Mouse (Mus musculus): ENCODE measurements at regions not wholly inside any gene's neighbourhood (a gene's known extent, or its start where the extent isn't known, plus 50 kb on each side); places are given as distances from the start of the nearest gene placed in this dataset.

DNA sequence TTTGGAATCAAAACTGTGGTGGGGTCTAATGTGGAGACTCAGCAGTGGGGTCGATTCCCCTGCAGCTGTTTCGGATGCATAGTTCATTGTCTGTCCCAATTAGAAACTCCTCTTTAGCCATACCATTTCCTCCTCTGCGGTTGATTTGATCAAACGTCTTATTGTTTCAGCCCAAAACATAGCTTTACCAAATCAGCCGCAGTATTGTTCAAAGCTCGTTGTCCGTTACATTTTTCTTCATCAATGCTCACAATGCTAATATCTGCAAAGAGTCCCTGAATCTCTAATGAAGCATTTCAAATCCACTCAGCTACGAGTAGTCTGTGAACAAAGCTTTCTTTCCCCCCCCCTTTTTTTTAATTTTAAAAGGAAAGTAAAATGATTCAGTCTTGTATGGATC is 816.0 kb downstream of the Slc4a3 start:
- no peak for TF ChIP-seq CHD2 (IDR thresholded peaks at IDR 0.05; ENCODE audit: low read depth, low read length)
- no peak for TF ChIP-seq HCFC1 (IDR thresholded peaks at IDR 0.05; ENCODE audit: borderline replicate concordance, insufficient read depth, low read length)
- TF ChIP-seq ZNF384 (IDR thresholded peaks at IDR 0.05; ENCODE audit: low read depth, low read length) = no peak
- TF ChIP-seq MAFK (IDR thresholded peaks at IDR 0.05; ENCODE audit: insufficient read depth, low read depth, low read length) = no peak
- no peak for TF ChIP-seq ZC3H11A (IDR thresholded peaks at IDR 0.05; ENCODE audit: borderline replicate concordance, low read depth, low read length)
- DNase-seq (ENCODE audit: low read depth, low spot score) = no peak
- Histone ChIP-seq H3K27ac (ENCODE audit: insufficient read depth, low read depth, low read length, poor library complexity, severe bottlenecking) (no peak overlapping the region), H3K36me3 (ENCODE audit: control insufficient read depth, insufficient read depth, low read length, poor library complexity, severe bottlenecking) (no peaks in the 10 kb centered on the region), H3K4me1 (ENCODE audit: control insufficient read depth in 2 of 2, insufficient read depth in 2 of 2, low read length in 2 of 2, poor library complexity in 1 of 2) (no peaks in the 10 kb centered on the region), H3K9ac (ENCODE audit: insufficient read depth, low read depth, low read length, poor library complexity, severe bottlenecking) (no peak overlapping the region), H3K9me3 (ENCODE audit: control insufficient read depth, insufficient read depth, low read depth, low read length) (no peaks in the 10 kb centered on the region), H3K4me3 (ENCODE audit: insufficient read depth in 1 of 2, low read depth in 1 of 2, low read length in 2 of 2, poor library complexity in 1 of 2, severe bottlenecking in 1 of 2) (no peak overlapping the region)
- in situ Hi-C loops (cut with MboI; ENCODE audit: low sequenced_read_pairs in 2 of 2, unreplicated experiment in 2 of 2) = no loop called here

DNA sequence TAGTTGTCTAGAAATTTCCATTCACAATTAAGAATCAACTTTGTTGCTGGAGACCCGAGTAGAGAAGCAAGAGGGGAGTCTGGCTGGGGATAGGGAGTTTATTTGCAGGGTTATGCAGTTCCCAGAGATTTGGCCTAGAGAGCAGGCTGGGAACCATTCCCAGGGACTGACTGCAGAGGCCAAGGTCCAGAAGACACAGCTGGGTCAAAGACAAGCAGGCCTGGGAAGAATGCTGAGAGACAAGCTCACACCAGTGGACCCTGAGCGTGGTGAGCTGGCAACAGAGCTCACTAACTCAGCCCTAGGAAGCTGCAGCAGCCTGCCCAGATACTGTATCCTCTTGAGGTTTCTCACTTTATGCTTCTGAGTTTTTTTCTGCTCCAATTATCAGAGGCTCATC is 827.9 kb downstream of the Slc4a3 start:
- H3K36me3 ChIP-seq (ENCODE audit: control insufficient read depth, insufficient read depth, low read length, poor library complexity, severe bottlenecking) = no peaks in the 10 kb centered on the region
- H3K4me1 ChIP-seq (ENCODE audit: control insufficient read depth in 2 of 2, insufficient read depth in 2 of 2, low read length in 2 of 2, poor library complexity in 1 of 2) = no peaks in the 10 kb centered on the region
- H3K4me3 ChIP-seq (ENCODE audit: insufficient read depth in 1 of 2, low read depth in 1 of 2, low read length in 2 of 2, poor library complexity in 1 of 2, severe bottlenecking in 1 of 2) = no peak overlapping the region
- no peaks in the 10 kb centered on the region for H3K9me3 ChIP-seq (ENCODE audit: control insufficient read depth, insufficient read depth, low read depth, low read length)
- no peak overlapping the region for H3K9ac ChIP-seq (ENCODE audit: insufficient read depth, low read depth, low read length, poor library complexity, severe bottlenecking)
- DNase-seq (ENCODE audit: low read depth, low spot score) = no peak
- no peak overlapping the region for H3K27ac ChIP-seq (ENCODE audit: insufficient read depth, low read depth, low read length, poor library complexity, severe bottlenecking)
- TF ChIP-seq ZNF384 (IDR thresholded peaks at IDR 0.05; ENCODE audit: low read depth, low read length) (no peak), CHD2 (IDR thresholded peaks at IDR 0.05; ENCODE audit: low read depth, low read length) (no peak), HCFC1 (IDR thresholded peaks at IDR 0.05; ENCODE audit: borderline replicate concordance, insufficient read depth, low read length) (no peak), ZC3H11A (IDR thresholded peaks at IDR 0.05; ENCODE audit: borderline replicate concordance, low read depth, low read length) (no peak), MAFK (IDR thresholded peaks at IDR 0.05; ENCODE audit: insufficient read depth, low read depth, low read length) (no peak)
- in situ Hi-C loops (cut with MboI; ENCODE audit: low sequenced_read_pairs in 2 of 2, unreplicated experiment in 2 of 2) = no loop called here

DNA sequence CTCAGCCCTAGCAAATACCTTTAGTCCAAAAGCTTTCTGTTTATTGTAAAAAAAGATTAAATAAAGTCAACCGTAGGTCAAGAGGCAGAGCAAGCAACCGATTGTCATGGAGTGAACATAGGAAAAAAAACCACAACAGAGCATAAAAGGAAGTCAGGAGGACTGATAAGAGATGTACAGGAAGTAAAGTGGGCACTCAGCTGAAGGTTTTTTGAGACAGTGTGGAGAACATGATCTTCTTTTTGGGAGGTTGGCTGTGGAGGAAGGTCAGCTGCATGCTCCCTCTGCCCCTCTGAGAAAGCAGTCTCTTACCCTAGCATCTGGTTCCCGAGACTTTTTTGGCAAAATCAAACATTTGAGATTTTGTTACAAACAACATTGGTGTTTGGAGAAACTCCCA is 832.1 kb downstream of the Slc4a3 start:
- TF ChIP-seq CHD2 (IDR thresholded peaks at IDR 0.05; ENCODE audit: low read depth, low read length) (no peak), ZNF384 (IDR thresholded peaks at IDR 0.05; ENCODE audit: low read depth, low read length) (no peak), HCFC1 (IDR thresholded peaks at IDR 0.05; ENCODE audit: borderline replicate concordance, insufficient read depth, low read length) (no peak), MAFK (IDR thresholded peaks at IDR 0.05; ENCODE audit: insufficient read depth, low read depth, low read length) (no peak), ZC3H11A (IDR thresholded peaks at IDR 0.05; ENCODE audit: borderline replicate concordance, low read depth, low read length) (no peak)
- in situ Hi-C loops (cut with MboI; ENCODE audit: low sequenced_read_pairs in 2 of 2, unreplicated experiment in 2 of 2) = no loop called here
- Histone ChIP-seq H3K36me3 (ENCODE audit: control insufficient read depth, insufficient read depth, low read length, poor library complexity, severe bottlenecking) (no peaks in the 10 kb centered on the region), H3K27ac (ENCODE audit: insufficient read depth, low read depth, low read length, poor library complexity, severe bottlenecking) (no peak overlapping the region), H3K9ac (ENCODE audit: insufficient read depth, low read depth, low read length, poor library complexity, severe bottlenecking) (no peak overlapping the region), H3K4me1 (ENCODE audit: control insufficient read depth in 2 of 2, insufficient read depth in 2 of 2, low read length in 2 of 2, poor library complexity in 1 of 2) (no peaks in the 10 kb centered on the region), H3K9me3 (ENCODE audit: control insufficient read depth, insufficient read depth, low read depth, low read length) (no peaks in the 10 kb centered on the region), H3K4me3 (ENCODE audit: insufficient read depth in 1 of 2, low read depth in 1 of 2, low read length in 2 of 2, poor library complexity in 1 of 2, severe bottlenecking in 1 of 2) (no peak overlapping the region)
- DNase-seq (ENCODE audit: low read depth, low spot score) = no peak

DNA sequence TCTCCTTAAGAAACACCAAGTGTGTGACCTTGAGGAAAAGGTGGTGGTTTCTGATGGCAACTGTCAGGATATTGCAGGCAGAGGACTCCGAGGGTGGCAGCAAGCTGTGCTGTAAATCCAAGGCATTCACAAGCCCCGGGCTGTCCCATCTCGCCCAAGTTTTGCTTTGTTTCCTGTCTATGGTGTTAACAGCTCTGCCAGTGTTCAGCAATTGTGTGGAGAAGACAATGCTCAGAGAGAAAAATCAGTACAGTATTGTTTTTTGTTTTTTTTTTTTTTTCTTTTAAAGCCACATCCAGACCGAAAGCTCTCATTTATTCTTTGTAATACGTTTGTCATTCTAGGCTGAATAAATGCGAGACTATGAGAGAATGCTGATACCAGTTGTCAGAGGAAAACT is 846.5 kb downstream of the Slc4a3 start:
- DNase-seq (ENCODE audit: low read depth, low spot score) = no peak
- in situ Hi-C loops (cut with MboI; ENCODE audit: low sequenced_read_pairs in 2 of 2, unreplicated experiment in 2 of 2) = no loop called here
- Histone ChIP-seq H3K4me3 (ENCODE audit: insufficient read depth in 1 of 2, low read depth in 1 of 2, low read length in 2 of 2, poor library complexity in 1 of 2, severe bottlenecking in 1 of 2) (no peak overlapping the region), H3K36me3 (ENCODE audit: control insufficient read depth, insufficient read depth, low read length, poor library complexity, severe bottlenecking) (no peaks in the 10 kb centered on the region), H3K9me3 (ENCODE audit: control insufficient read depth, insufficient read depth, low read depth, low read length) (no peaks in the 10 kb centered on the region), H3K4me1 (ENCODE audit: control insufficient read depth in 2 of 2, insufficient read depth in 2 of 2, low read length in 2 of 2, poor library complexity in 1 of 2) (no peaks in the 10 kb centered on the region), H3K9ac (ENCODE audit: insufficient read depth, low read depth, low read length, poor library complexity, severe bottlenecking) (no peak overlapping the region), H3K27ac (ENCODE audit: insufficient read depth, low read depth, low read length, poor library complexity, severe bottlenecking) (no peak overlapping the region)
- no peak for TF ChIP-seq HCFC1 (IDR thresholded peaks at IDR 0.05; ENCODE audit: borderline replicate concordance, insufficient read depth, low read length)
- no peak for TF ChIP-seq CHD2 (IDR thresholded peaks at IDR 0.05; ENCODE audit: low read depth, low read length)
- no peak for TF ChIP-seq ZC3H11A (IDR thresholded peaks at IDR 0.05; ENCODE audit: borderline replicate concordance, low read depth, low read length)
- TF ChIP-seq ZNF384 (IDR thresholded peaks at IDR 0.05; ENCODE audit: low read depth, low read length) = no peak
- no peak for TF ChIP-seq MAFK (IDR thresholded peaks at IDR 0.05; ENCODE audit: insufficient read depth, low read depth, low read length)

DNA sequence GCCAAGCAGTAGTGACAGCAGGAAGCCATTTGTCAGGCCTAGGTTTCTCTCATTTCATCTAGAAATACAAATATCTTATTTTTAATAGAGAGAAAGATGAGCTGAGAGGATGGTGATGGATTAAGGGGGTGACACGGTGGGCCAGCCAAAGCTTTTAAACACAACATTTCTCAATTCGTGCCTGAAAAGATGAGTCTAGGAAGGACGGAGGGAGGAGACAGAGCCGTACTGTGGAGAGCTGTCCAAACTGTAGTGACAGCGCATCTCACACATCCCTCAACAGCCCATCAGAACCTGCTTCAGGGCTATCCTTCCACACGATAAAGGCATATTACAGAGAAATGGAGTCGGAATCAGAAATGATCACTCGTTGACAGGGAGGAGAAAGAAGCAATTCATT is 848.0 kb downstream of the Slc4a3 start:
- no peaks in the 10 kb centered on the region for H3K36me3 ChIP-seq (ENCODE audit: control insufficient read depth, insufficient read depth, low read length, poor library complexity, severe bottlenecking)
- no peak for TF ChIP-seq ZNF384 (IDR thresholded peaks at IDR 0.05; ENCODE audit: low read depth, low read length)
- TF ChIP-seq HCFC1 (IDR thresholded peaks at IDR 0.05; ENCODE audit: borderline replicate concordance, insufficient read depth, low read length) = no peak
- TF ChIP-seq MAFK (IDR thresholded peaks at IDR 0.05; ENCODE audit: insufficient read depth, low read depth, low read length) = no peak
- no peak for TF ChIP-seq ZC3H11A (IDR thresholded peaks at IDR 0.05; ENCODE audit: borderline replicate concordance, low read depth, low read length)
- no peak for TF ChIP-seq CHD2 (IDR thresholded peaks at IDR 0.05; ENCODE audit: low read depth, low read length)
- H3K9ac ChIP-seq (ENCODE audit: insufficient read depth, low read depth, low read length, poor library complexity, severe bottlenecking) = no peak overlapping the region
- in situ Hi-C loops (cut with MboI; ENCODE audit: low sequenced_read_pairs in 2 of 2, unreplicated experiment in 2 of 2) = no loop called here
- no peak overlapping the region for H3K4me3 ChIP-seq (ENCODE audit: insufficient read depth in 1 of 2, low read depth in 1 of 2, low read length in 2 of 2, poor library complexity in 1 of 2, severe bottlenecking in 1 of 2)
- H3K27ac ChIP-seq (ENCODE audit: insufficient read depth, low read depth, low read length, poor library complexity, severe bottlenecking) = no peak overlapping the region
- H3K9me3 ChIP-seq (ENCODE audit: control insufficient read depth, insufficient read depth, low read depth, low read length) = no peaks in the 10 kb centered on the region
- no peak for DNase-seq (ENCODE audit: low read depth, low spot score)
- H3K4me1 ChIP-seq (ENCODE audit: control insufficient read depth in 2 of 2, insufficient read depth in 2 of 2, low read length in 2 of 2, poor library complexity in 1 of 2) = no peaks in the 10 kb centered on the region

Data from ES-E14 (cell line).